Mouse (Mus musculus): ENCODE results near the gene Wnt1.

The Wnt1 gene

DNA sequence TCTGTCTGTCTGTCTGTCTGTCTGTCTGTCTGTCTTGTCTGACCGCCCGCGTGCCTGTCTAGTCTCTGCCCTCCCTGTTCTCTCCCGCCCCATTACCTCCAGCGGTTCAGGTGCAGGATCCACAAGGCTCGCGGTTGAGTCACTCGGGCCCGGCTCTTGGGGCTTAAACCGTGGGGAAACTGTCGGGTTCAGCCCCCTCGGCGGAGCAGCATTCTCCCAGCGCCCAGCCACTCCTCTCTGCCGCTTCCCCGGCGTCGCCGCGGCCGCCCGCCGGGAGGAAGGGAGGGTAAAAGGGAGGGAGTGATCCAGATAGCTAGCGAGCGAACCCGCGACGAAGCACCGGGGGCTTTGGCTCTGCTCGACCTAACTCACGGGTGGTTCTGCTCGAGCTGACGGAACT, 11.9 kb upstream of the Wnt1 start, which contains the start of gene Wnt10b:
TSS of gene Wnt10b (minus strand) at position 389 of the 400 bp plus-strand sequence.
- DNase-seq (ENCODE audit: low read depth, low spot score), result no peak

- no peak for DNase-seq (ENCODE audit: low read depth, low spot score)
These were observed 11.4 kb upstream of the Wnt1 start for GRCm38 (mm10) chr15:98778191-98778770.

GRCm38 (mm10) chr15:98778806-98779205, 10.9 kb upstream of the Wnt1 start:
- DNase-seq (ENCODE audit: low read depth, low spot score), result no peak

GRCm38 (mm10) chr15:98780075-98780474, 9.6 kb upstream of the Wnt1 start:
- DNase-seq (ENCODE audit: low read depth, low spot score), result peak; percentile 83

DNA sequence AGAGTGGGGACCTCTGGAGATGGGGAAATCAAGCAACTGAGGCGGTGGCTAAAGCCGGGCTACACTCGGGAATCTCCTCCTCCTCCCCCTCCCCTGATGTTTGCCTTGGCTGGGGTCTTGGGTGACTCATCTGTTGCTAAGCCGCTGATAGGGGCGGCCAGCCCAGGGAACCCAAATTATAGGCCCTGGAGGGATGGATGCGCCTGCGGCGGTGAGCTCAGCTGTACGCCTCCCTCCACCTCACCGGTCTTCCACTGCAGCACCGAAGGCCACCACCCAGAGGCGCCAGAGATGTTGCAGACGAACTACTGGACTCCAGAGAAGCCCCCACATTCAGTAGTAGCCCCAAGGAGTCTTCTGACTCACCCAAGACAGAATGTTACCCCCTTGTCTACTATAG, 9.1 kb upstream of the Wnt1 start:
- peak; percentile 87 for DNase-seq (ENCODE audit: low read depth, low spot score)

DNA sequence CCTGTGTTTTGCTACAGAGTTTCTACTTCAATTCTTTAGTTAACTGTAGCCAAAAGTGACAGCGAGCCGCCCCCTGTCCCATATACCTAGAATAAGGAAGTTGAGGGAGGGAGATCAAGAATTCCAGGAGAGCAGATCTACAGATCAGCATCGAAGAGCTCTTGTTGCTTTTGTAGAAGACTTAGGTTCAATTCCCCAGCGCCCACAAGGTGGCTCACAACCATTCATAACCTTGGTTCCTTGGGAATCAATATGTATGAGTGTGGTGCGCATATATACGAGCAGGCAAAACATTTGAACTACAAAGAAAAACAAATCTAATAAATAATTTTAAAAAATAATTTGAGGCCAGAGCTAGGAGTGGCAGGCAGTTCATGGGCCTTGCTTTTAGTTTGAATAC, 8.5 kb upstream of the Wnt1 start:
- DNase-seq (ENCODE audit: low read depth, low spot score), result no peak

DNA sequence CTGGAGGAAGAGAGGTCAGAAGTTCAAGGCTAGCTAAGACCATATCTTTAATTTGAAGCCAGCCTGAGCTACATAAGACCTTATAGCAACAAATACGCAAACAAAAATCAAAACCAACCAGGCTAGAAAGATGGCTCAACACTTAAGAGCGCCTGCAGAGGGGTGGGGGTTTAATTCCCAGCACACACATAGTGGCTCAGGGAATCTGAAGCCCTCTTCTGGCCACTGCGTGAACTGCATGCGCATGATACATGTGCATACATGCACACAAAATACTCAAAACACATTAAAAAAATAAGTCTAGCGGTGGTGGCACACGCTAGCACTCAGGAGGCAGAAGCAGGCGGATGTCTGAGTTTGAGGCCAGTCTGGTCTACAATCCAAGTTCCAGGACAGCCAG, 3.9 kb upstream of the Wnt1 start:
- peak; percentile 64 for DNase-seq (ENCODE audit: low read depth, low spot score)

GRCm38 (mm10) chr15:98787930-98788329, 1.7 kb upstream of the Wnt1 start:
- DNase-seq (ENCODE audit: low read depth, low spot score), result peak; percentile 73

DNA sequence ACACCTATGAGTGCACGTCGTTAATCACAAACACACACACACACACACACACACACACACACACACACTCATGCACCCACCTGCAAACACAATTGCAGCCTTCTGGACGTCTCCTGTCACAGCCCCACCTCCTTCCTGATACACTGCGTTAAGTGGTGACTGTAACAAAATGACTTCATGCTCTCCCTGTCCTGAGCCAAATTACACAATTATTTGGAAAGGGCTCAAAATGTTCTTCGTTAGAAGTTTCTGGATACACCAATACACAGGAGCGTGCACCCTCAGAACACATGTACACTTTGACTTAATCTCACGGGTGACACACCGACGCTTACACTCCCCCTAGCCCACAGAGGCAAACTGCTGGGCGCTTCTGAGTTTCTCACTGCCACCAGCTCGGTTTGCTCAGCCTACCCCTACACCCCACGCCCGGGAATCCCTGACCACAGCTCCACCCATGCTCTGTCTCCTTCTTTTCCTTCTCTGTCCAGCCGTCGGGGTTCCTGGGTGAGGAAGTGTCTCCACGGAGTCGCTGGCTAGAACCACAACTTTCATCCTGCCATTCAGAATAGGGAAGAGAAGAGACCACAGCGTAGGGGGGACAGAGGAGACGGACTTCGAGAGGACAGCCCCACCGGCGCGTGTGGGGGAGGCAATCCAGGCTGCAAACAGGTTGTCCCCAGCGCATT, 541 bp upstream of the Wnt1 start:
- peak; percentile 32 for DNase-seq (ENCODE audit: low read depth, low spot score)

DNA sequence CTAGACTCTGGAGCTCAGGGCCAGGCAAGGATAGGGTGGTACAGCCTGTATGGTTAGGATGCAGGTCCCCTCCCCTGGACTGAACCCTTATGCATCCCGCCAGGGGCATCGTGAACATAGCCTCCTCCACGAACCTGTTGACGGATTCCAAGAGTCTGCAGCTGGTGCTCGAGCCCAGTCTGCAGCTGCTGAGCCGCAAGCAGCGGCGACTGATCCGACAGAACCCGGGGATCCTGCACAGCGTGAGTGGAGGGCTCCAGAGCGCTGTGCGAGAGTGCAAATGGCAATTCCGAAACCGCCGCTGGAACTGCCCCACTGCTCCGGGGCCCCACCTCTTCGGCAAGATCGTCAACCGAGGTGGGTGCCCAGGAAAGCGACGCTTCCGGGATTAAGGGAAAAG, 1.1 kb downstream of the Wnt1 start:
- DNase-seq (ENCODE audit: low read depth, low spot score), result no peak

GRCm38 (mm10) chr15:98791221-98791620, 1.6 kb downstream of the Wnt1 start:
- no peak for DNase-seq (ENCODE audit: low read depth, low spot score)

- no peak for DNase-seq (ENCODE audit: low read depth, low spot score)
These were observed 2.1 kb downstream of the Wnt1 start for GRCm38 (mm10) chr15:98791771-98792170.

GRCm38 (mm10) chr15:98792233-98793020, 2.8 kb downstream of the Wnt1 start:
- DNase-seq (ENCODE audit: low read depth, low spot score), result no peak

GRCm38 (mm10) chr15:98793141-98793698, 3.6 kb downstream of the Wnt1 start:
- DNase-seq (ENCODE audit: low read depth, low spot score), result no peak

- DNase-seq (ENCODE audit: low read depth, low spot score), result no peak
These were observed 7.3 kb downstream of the Wnt1 start for GRCm38 (mm10) chr15:98796803-98797595.

- no peak for DNase-seq (ENCODE audit: low read depth, low spot score)
These were observed 8.3 kb downstream of the Wnt1 start for GRCm38 (mm10) chr15:98797835-98798492.

DNA sequence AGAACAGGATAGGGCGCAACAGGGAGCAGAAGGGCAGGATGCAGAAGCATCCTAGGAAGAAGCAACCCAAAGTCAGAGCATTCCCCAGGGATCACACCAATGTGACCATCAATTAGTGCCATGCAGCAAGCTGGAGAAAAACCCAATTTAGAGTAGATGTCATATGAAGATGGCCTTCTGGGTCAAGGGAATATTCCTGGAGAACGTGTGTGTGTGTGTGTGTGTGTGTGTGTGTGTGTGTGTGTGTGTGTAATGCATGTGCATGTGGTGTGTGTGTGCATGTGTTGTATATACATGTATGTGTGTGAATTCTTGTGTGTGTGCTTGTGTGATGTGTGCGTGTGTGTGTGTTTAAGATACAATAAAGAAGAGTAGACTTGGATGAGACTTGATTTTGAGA, 9.2 kb downstream of the Wnt1 start:
- DNase-seq (ENCODE audit: low read depth, low spot score), result no peak

DNA sequence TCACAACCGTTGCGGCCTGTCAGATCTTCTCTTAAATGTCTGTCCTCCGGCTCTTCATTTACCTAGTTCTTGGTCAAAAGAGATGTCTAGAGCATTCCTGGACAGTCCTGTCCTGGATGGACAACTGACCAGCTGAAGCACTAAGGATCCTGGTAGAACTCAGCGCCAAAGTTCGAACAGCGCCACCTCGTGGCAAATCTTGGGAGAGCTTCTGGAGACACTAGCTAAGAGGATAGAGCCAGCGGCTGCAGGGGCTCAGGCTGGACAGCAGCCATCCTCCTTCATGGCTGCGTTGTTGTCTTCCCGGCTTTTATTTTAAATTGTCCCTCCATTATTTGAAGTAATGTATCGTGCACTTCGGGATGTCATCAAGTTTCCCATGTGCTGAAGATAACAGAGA, 9.7 kb downstream of the Wnt1 start:
- DNase-seq (ENCODE audit: low read depth, low spot score), result peak; percentile 94

DNA sequence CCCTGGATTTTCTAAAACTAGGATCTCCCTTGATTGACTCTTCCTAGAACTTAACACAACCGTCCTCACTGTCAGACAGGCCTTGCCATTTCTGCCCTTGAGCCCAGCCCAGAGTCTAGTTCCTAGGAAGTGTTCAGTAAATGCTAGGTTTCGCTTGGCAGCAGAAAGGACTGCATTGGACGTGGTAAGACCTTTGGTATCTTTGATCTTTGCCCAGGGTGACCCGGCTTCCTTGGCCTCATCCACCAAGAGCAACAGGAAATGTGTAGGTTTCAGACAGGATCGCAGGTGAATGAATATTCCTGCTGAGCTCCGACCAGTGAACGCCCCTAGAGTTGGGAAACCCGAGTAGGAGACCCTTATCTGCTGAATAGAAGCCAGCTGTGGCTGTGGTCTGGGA, 13.3 kb downstream of the Wnt1 start:
- DNase-seq (ENCODE audit: low read depth, low spot score), result no peak

- peak; percentile 85 for DNase-seq (ENCODE audit: low read depth, low spot score)
These were observed 14.4 kb downstream of the Wnt1 start for GRCm38 (mm10) chr15:98804054-98804453.
